Mouse (Mus musculus): ENCODE measurements around the gene Rapsn. TPM values are rescaled to one million over a fixed set of nuclear protein-coding genes. Genes with fewer than 3 reads are reported as not detected.
A peak's percentile ranks its signal among the peaks of the same experiment; 100 is the strongest.

Gene Rapsn
- polyA plus RNA-seq, 1 experiment from 2014 or later: 2.7 TPM

DNA sequence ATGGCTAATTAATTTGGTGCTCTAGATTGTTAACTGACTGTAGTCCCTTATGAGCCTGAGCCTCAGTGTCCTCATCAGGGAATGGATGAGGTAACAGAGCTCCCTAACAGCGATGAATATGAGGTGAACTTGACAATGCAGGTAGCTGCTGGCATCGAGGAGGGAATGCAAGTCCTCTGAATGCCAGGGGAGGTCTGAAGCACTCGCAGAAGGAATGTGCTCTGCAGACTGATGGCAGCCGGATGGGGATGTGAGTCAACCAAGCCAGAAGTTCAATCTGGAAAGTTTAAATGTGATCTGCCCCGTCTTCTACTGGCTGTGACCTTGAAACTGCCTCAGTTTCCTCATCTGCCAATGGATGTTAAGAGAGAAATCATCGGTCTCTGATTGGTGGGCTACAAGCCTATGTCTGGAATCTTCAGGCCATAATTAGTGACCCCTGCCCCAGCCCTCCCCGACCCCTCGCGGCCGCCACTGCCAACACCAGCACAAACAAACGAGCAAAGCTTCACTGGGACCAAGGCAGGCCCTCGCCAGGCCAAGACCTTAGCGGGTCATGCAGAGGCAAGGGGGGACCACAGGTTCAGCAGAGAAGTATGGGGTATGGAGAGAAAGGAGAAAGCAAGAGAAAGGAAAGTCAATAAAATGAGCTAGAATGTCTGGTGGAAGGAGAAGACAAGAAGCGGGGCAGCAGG lies 34.0 kb downstream of the Rapsn start:
- peak overlapping the region; percentile 66 for H3K9ac ChIP-seq (replicated peaks)
- peak overlapping the region; percentile 71 for H3K4me3 ChIP-seq (replicated peaks)
- peaks cover 30% of the 10 kb centered on the region for H3K4me1 ChIP-seq
- H3K9me3 ChIP-seq (replicated peaks): no peaks in the 10 kb centered on the region
- 9% methylated on average over 14 of the region's 14 CpGs for WGBS
- peak overlapping the region; percentile 88 for H3K27ac ChIP-seq (replicated peaks)
- ATAC-seq (ENCODE audit: low FRiP score): peak; percentile 6
- peaks cover 12% of the 10 kb centered on the region for H3K36me3 ChIP-seq
- H3K27me3 ChIP-seq (replicated peaks): no peaks in the 10 kb centered on the region
- H3K4me2 ChIP-seq: peak overlapping the region; percentile 80

GRCm38 (mm10) chr2:91070076-91070800 lies 34.8 kb downstream of the Rapsn start, which contains the start of gene Slc39a13:
TSS of gene Slc39a13 (minus strand) at chr2:91070417.
- Histone ChIP-seq H3K27ac (replicated peaks) (peak within 1 kb of the TSS; percentile 88), H3K36me3 (peaks cover 9% of the 10 kb centered on the region; the same call in 1 of the 2 replicates), H3K4me1 (peaks cover 30% of the 10 kb centered on the region), H3K9ac (replicated peaks) (peak within 1 kb of the TSS; percentile 66), H3K4me2 (peak within 1 kb of the TSS; percentile 80), H3K27me3 (replicated peaks) (no peaks in the 10 kb centered on the region), H3K4me3 (replicated peaks) (peak within 1 kb of the TSS; percentile 71), H3K9me3 (replicated peaks) (no peaks in the 10 kb centered on the region)
- peak; percentile 94 for ATAC-seq (ENCODE audit: low FRiP score)
- WGBS: under 1% methylated on average over 62 of the region's 69 CpGs

GRCm38 (mm10) chr2:91071059-91071458 lies 35.6 kb downstream of the Rapsn start:
- peak overlapping the region; percentile 66 for H3K9ac ChIP-seq (replicated peaks)
- 85% methylated on average over 10 of the region's 10 CpGs for WGBS
- peaks cover 30% of the 10 kb centered on the region for H3K4me1 ChIP-seq
- H3K9me3 ChIP-seq (replicated peaks): no peaks in the 10 kb centered on the region
- H3K27ac ChIP-seq (replicated peaks): peak overlapping the region; percentile 88
- H3K27me3 ChIP-seq (replicated peaks): no peaks in the 10 kb centered on the region
- H3K36me3 ChIP-seq: peaks cover 9% of the 10 kb centered on the region; the same call in 1 of the 2 replicates
- ATAC-seq (ENCODE audit: low FRiP score): no peak
- peak overlapping the region; percentile 80 for H3K4me2 ChIP-seq
- H3K4me3 ChIP-seq (replicated peaks): peak overlapping the region; percentile 71

DNA sequence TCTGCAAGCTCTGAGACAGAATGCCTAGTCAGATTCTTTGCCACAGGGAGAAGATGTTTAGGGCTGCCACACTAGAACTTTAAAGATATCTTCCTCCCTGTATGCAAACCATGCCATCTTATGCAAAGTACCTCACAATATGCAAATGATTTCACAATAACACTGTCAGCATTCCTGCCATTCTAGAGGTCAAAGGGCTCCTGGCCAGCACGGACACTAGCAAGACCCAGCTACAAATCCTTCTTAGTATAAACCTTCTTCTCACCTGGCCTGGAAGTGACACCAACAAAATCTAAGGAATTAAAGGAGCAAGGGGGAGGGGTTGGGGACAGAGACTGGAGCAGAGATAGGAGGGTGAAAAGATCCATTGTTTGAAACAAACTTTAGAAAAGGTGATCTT lies 36.7 kb downstream of the Rapsn start:
- Histone ChIP-seq H3K4me2 (no peak overlapping the region), H3K27ac (replicated peaks) (no peak overlapping the region), H3K27me3 (replicated peaks) (no peaks in the 10 kb centered on the region), H3K4me3 (replicated peaks) (no peak overlapping the region), H3K9ac (replicated peaks) (no peak overlapping the region), H3K9me3 (replicated peaks) (no peaks in the 10 kb centered on the region), H3K4me1 (peaks cover 30% of the 10 kb centered on the region), H3K36me3 (0 out of 2 replicates have a peak, but pooled peaks cover under 1% of the 10 kb centered on the region)
- 39% methylated on average over 1 of the region's 1 CpGs for WGBS
- ATAC-seq (ENCODE audit: low FRiP score): no peak

- Histone ChIP-seq H3K4me2 (peak overlapping the region; percentile 92), H3K4me3 (replicated peaks) (peak overlapping the region; percentile 46), H3K4me1 (peaks cover 15% of the 10 kb centered on the region), H3K27me3 (replicated peaks) (no peaks in the 10 kb centered on the region), H3K27ac (replicated peaks) (peak overlapping the region; percentile 49), H3K9ac (replicated peaks) (peak overlapping the region; percentile 62), H3K9me3 (replicated peaks) (no peaks in the 10 kb centered on the region), H3K36me3 (no peaks in the 10 kb centered on the region)
- 12% methylated on average over 12 of the region's 12 CpGs for WGBS
- ATAC-seq (ENCODE audit: low FRiP score): peak; percentile 58; the same call in 1 of the 2 replicates
These were observed 42.5 kb downstream of the Rapsn start for GRCm38 (mm10) chr2:91077957-91078313.

GRCm38 (mm10) chr2:91078314-91079025 lies 43.0 kb downstream of the Rapsn start:
- H3K9ac ChIP-seq (replicated peaks): peak overlapping the region; percentile 62
- H3K4me2 ChIP-seq: peak overlapping the region; percentile 92
- H3K36me3 ChIP-seq: no peaks in the 10 kb centered on the region
- H3K4me3 ChIP-seq (replicated peaks): peak overlapping the region; percentile 46
- peak; percentile 77 for ATAC-seq (ENCODE audit: low FRiP score)
- H3K9me3 ChIP-seq (replicated peaks): no peaks in the 10 kb centered on the region
- 1% methylated on average over 23 of the region's 36 CpGs for WGBS
- H3K4me1 ChIP-seq: peaks cover 15% of the 10 kb centered on the region
- peak overlapping the region; percentile 49 for H3K27ac ChIP-seq (replicated peaks)
- H3K27me3 ChIP-seq (replicated peaks): no peaks in the 10 kb centered on the region

- no peak for ATAC-seq (ENCODE audit: low FRiP score)
- 31% methylated on average over 5 of the region's 5 CpGs for WGBS
These were observed 43.6 kb downstream of the Rapsn start for GRCm38 (mm10) chr2:91079026-91079384.

GRCm38 (mm10) chr2:91080784-91081513 lies 45.5 kb downstream of the Rapsn start:
- Histone ChIP-seq H3K9ac (replicated peaks) (no peak overlapping the region), H3K4me1 (peaks cover 15% of the 10 kb centered on the region), H3K4me3 (replicated peaks) (no peak overlapping the region), H3K4me2 (no peak overlapping the region), H3K27ac (replicated peaks) (no peak overlapping the region), H3K27me3 (replicated peaks) (no peaks in the 10 kb centered on the region), H3K36me3 (no peaks in the 10 kb centered on the region), H3K9me3 (replicated peaks) (no peaks in the 10 kb centered on the region)
- no peak for ATAC-seq (ENCODE audit: low FRiP score)
- WGBS: 88% methylated on average over 8 of the region's 8 CpGs

More at GRCm38 (mm10) chr2:91079026-91079384, 43.6 kb downstream of the Rapsn start:
- H3K27me3 ChIP-seq (replicated peaks): no peaks in the 10 kb centered on the region
- H3K9me3 ChIP-seq (replicated peaks): no peaks in the 10 kb centered on the region
- H3K9ac ChIP-seq (replicated peaks): peak overlapping the region; percentile 62
- peak overlapping the region; percentile 46 for H3K4me3 ChIP-seq (replicated peaks)
- H3K4me2 ChIP-seq: peak overlapping the region; percentile 92
- H3K27ac ChIP-seq (replicated peaks): peak overlapping the region; percentile 49; the same call in 1 of the 2 replicates
- H3K36me3 ChIP-seq: no peaks in the 10 kb centered on the region
- H3K4me1 ChIP-seq: peaks cover 15% of the 10 kb centered on the region

DNA sequence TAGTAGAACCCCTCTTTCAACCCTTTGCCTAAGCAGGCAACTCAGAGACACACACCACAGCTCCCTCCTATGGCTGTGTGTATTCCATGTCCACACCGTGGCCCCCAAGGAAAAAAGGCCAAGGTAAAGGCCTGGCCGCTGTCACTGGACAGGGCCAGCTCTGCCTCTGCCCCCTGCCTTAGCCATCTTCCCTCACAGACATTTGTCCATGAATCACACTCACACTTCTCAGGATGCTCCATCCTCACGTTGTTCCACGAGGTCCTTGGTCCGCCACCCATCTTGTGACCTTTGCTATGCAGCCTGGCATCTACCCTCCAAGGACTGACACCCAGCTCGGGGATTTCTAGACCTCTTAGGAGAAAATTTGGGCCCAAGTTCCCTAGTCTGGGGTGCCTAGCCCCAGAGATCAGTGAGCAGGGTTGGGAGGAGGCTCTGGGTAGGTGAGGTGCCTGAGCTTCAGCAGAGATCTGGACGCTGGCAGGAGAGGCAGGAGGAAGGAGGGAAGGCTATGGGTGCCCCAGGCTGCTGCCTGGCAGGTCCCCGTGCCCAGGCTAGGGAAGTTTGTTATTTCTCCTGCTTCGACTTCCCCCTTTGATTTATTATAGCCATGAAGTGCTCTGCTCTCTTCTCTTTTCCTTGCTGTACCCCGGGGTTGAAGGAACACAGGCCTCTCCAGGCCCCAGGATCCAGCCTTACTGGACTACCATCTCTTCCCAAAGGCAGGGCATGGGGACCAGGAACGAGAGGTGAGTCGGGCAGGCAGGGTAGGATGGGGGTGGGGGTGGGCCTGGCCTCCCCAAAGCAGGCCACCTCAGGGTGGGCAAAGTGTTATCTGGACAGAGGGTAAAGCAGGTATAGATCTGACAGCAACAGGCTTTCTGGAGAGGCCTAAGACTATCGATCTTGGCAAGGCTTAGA lies 46.6 kb downstream of the Rapsn start, which contains the start of gene Spi1:
Gene Spi1 (plus strand): TSS at position 616 of the 921 bp plus-strand sequence.
- Histone ChIP-seq H3K4me1 (peaks cover 15% of the 10 kb centered on the region), H3K9ac (replicated peaks) (no peak within 1 kb of the TSS), H3K4me2 (no peak within 1 kb of the TSS), H3K27me3 (replicated peaks) (no peaks in the 10 kb centered on the region), H3K9me3 (replicated peaks) (no peaks in the 10 kb centered on the region), H3K36me3 (no peaks in the 10 kb centered on the region), H3K27ac (replicated peaks) (no peak within 1 kb of the TSS), H3K4me3 (replicated peaks) (no peak within 1 kb of the TSS)
- ATAC-seq (ENCODE audit: low FRiP score): no peak
- WGBS: 78% methylated on average over 13 of the region's 13 CpGs

- H3K36me3 ChIP-seq: no peaks in the 10 kb centered on the region
- ATAC-seq (ENCODE audit: low FRiP score): no peak
- H3K27me3 ChIP-seq (replicated peaks): no peaks in the 10 kb centered on the region
- no peak overlapping the region for H3K9ac ChIP-seq (replicated peaks)
- WGBS: 72% methylated on average over 11 of the region's 11 CpGs
- no peaks in the 10 kb centered on the region for H3K9me3 ChIP-seq (replicated peaks)
- H3K4me2 ChIP-seq: no peak overlapping the region
- H3K4me1 ChIP-seq: peaks cover 12% of the 10 kb centered on the region
- no peak overlapping the region for H3K4me3 ChIP-seq (replicated peaks)
- H3K27ac ChIP-seq (replicated peaks): no peak overlapping the region
These were observed 47.4 kb downstream of the Rapsn start for GRCm38 (mm10) chr2:91082844-91083243.

Data from neural tube, embryonic 15.5 days (tissue).